Mouse (Mus musculus) G1E (cell line): Measurements from ENCODE around the gene Pi4k2a. TPM values are rescaled to one million over a fixed set of nuclear protein-coding genes. Genes with fewer than 3 reads are reported as not detected.

Experiments
- ATAC-seq: 2 replicates; pipeline ENCODE4 v1.8.0; 2016; ENCODE audit warnings: mild to moderate bottlenecking; ENCODE audit not compliant: insufficient number of reproducible peaks, poor library complexity, low FRiP score, severe bottlenecking; ENCODE audit errors: extremely low read depth
- DNase-seq: peaks from one replicate; pipeline ENCODE4 v3.0.0; 2012; ENCODE audit warnings: low spot score
- H3K27me3 ChIP-seq: 2 replicates; pipeline ENCODE4 v1.6.1; 2012; ENCODE audit warnings: mild to moderate bottlenecking, low read length, inconsistent platforms; ENCODE audit not compliant: insufficient read depth
- H3K36me3 ChIP-seq: replicated peaks from 2 replicates; pipeline ENCODE3; 2012; ENCODE audit warnings: mild to moderate bottlenecking, inconsistent platforms
- H3K4me1 ChIP-seq: 2 replicates; pipeline ENCODE4 v1.6.1; 2012; ENCODE audit warnings: low read depth, low read length, inconsistent platforms, mixed read lengths; ENCODE audit not compliant: insufficient read depth
- H3K4me3 ChIP-seq: 2 replicates; pipeline ENCODE4 v1.5.1; 2012; ENCODE audit warnings: low read depth, mild to moderate bottlenecking, inconsistent platforms, low read length, moderate library complexity, mixed read lengths
- H3K9me3 ChIP-seq: replicated peaks from 2 replicates; pipeline ENCODE4 v1.6.1; 2012; ENCODE audit warnings: inconsistent platforms
- CTCF ChIP-seq: IDR thresholded peaks from 2 replicates; pipeline ENCODE4 v1.5.1; 2012; ENCODE audit warnings: low read depth, low read length, inconsistent platforms, mixed read lengths
- GATA1 ChIP-seq: IDR thresholded peaks from 2 replicates; pipeline ENCODE4 v1.6.1; 2012; ENCODE audit warnings: borderline replicate concordance, low read length, inconsistent platforms, mixed read lengths
- GATA2 ChIP-seq: IDR thresholded peaks from 2 replicates; pipeline ENCODE4 v1.6.1; 2012; ENCODE audit warnings: low read depth, low read length, inconsistent platforms, borderline replicate concordance
- POLR2AphosphoS5 ChIP-seq: IDR thresholded peaks from 2 replicates; pipeline ENCODE4 v1.6.1; 2012; ENCODE audit warnings: low read depth, low read length, inconsistent platforms; ENCODE audit not compliant: insufficient replicate concordance
- TAL1 ChIP-seq: conservative IDR thresholded peaks from 2 replicates; pipeline ENCODE4 v1.6.1; 2012; ENCODE audit warnings: low read depth, low read length, inconsistent platforms, mixed read lengths
- polyA plus RNA-seq: library from polyadenylated mRNA; stranded (reverse); fragments of >175 nt; gene quantifications from 2 replicates; pipeline ENCODE4 v1.2.3, GENCODE M21; 2012
- total RNA-seq, 2 experiments: library from RNA; stranded (forward) in 1 of 2; stranded (reverse) in 1 of 2; fragments of 200-1000 nt in 1 of 2; fragments of >200 nt in 1 of 2; fragmentation: Nextera tagmentation in 1 of 2; gene quantifications; 2 replicates each; pipeline ENCODE4 v1.2.3; 2014 to 2017

Gene Pi4k2a
- total and polyA plus RNA-seq, 3 experiments, result 5.5 to 14.5 (median 10.7) TPM

- peaks cover 12% of the 10 kb centered on the region; the same call in 1 of the 2 replicates for H3K27me3 ChIP-seq
- DNase-seq (no peak), ATAC-seq (no peak)
- no peaks in the 10 kb centered on the region for H3K9me3 ChIP-seq
- H3K36me3 ChIP-seq, result no peaks in the 10 kb centered on the region
- H3K4me3 ChIP-seq, result no peak overlapping the region
- no peak for TF ChIP-seq GATA1
- TF ChIP-seq GATA2, result no peak
- TF ChIP-seq POLR2AphosphoS5, result no peak
- TF ChIP-seq CTCF, result no peak
- TF ChIP-seq TAL1, result no peak
- peaks cover 25% of the 10 kb centered on the region for H3K4me1 ChIP-seq
Measured at GRCm38 (mm10) chr19:42137167-42137672, 47.0 kb downstream of the Pi4k2a start.

GRCm38 (mm10) chr19:42138517-42139285, 48.4 kb downstream of the Pi4k2a start:
- DNase-seq (no peak), ATAC-seq (no peak)
- no peaks in the 10 kb centered on the region for H3K36me3 ChIP-seq
- no peaks in the 10 kb centered on the region for H3K9me3 ChIP-seq
- peaks cover 25% of the 10 kb centered on the region for H3K4me1 ChIP-seq
- TF ChIP-seq GATA2 (no peak), TAL1 (no peak), GATA1 (no peak), POLR2AphosphoS5 (no peak), CTCF (no peak)
- H3K4me3 ChIP-seq, result no peak overlapping the region
- peaks cover 9% of the 10 kb centered on the region; the same call in 1 of the 2 replicates for H3K27me3 ChIP-seq

- Histone ChIP-seq H3K27me3 (peaks cover 9% of the 10 kb centered on the region; the same call in 1 of the 2 replicates), H3K9me3 (no peaks in the 10 kb centered on the region), H3K4me3 (no peak overlapping the region), H3K36me3 (no peaks in the 10 kb centered on the region), H3K4me1 (peaks cover 21% of the 10 kb centered on the region)
- DNase-seq (no peak), ATAC-seq (no peak)
- TF ChIP-seq TAL1, result no peak
- TF ChIP-seq CTCF, result no peak
- no peak for TF ChIP-seq GATA1
- no peak for TF ChIP-seq GATA2
- no peak for TF ChIP-seq POLR2AphosphoS5
Measured at GRCm38 (mm10) chr19:42139724-42140517, 49.7 kb downstream of the Pi4k2a start.

- peaks cover 17% of the 10 kb centered on the region for H3K27me3 ChIP-seq
- DNase-seq, result no peak
- TF ChIP-seq CTCF (no peak), TAL1 (no peak), GATA2 (no peak), POLR2AphosphoS5 (no peak), GATA1 (no peak)
- H3K4me3 ChIP-seq, result no peak overlapping the region
- H3K9me3 ChIP-seq, result peaks cover under 1% of the 10 kb centered on the region; the same call in 1 of the 2 replicates
- no peak for ATAC-seq
- H3K4me1 ChIP-seq, result peaks cover 3% of the 10 kb centered on the region; the same call in 1 of the 2 replicates
- H3K36me3 ChIP-seq, result no peaks in the 10 kb centered on the region
Measured at GRCm38 (mm10) chr19:42141998-42142397, 51.7 kb downstream of the Pi4k2a start.

GRCm38 (mm10) chr19:42142757-42143156, 52.5 kb downstream of the Pi4k2a start:
- peaks cover 22% of the 10 kb centered on the region for H3K27me3 ChIP-seq
- peaks cover 7% of the 10 kb centered on the region for H3K9me3 ChIP-seq
- DNase-seq (no peak), ATAC-seq (no peak)
- TF ChIP-seq GATA1 (no peak), GATA2 (no peak), POLR2AphosphoS5 (no peak), TAL1 (no peak), CTCF (no peak)
- no peaks in the 10 kb centered on the region for H3K36me3 ChIP-seq
- H3K4me1 ChIP-seq, result no peaks in the 10 kb centered on the region; the same call in 1 of the 2 replicates
- H3K4me3 ChIP-seq, result no peak overlapping the region

- Histone ChIP-seq H3K4me1 (no peaks in the 10 kb centered on the region; the same call in 1 of the 2 replicates), H3K9me3 (peaks cover 14% of the 10 kb centered on the region), H3K36me3 (no peaks in the 10 kb centered on the region), H3K27me3 (peaks cover 32% of the 10 kb centered on the region), H3K4me3 (no peak overlapping the region)
- DNase-seq (no peak), ATAC-seq (no peak)
- TF ChIP-seq CTCF (no peak), GATA1 (no peak), TAL1 (no peak), GATA2 (no peak), POLR2AphosphoS5 (no peak)
Measured at GRCm38 (mm10) chr19:42144067-42144466, 53.8 kb downstream of the Pi4k2a start.
